Mouse (Mus musculus): ENCODE results near the gene Acad10. TPM values are rescaled to one million over a fixed set of nuclear protein-coding genes. Genes with fewer than 3 reads are reported as not detected.

Acad10 gene
- polyA plus RNA-seq (2017; shearing (Covaris generic)) = 9.9 TPM

GRCm38 (mm10) chr5:121660059-121660896 lies at the start of gene Acad10, which contains the start of gene Brap:
Gene Acad10 (minus strand): TSS chr5:121660514.
Gene Brap (plus strand): TSS chr5:121660563.

GRCm38 (mm10) chr5:121618592-121619513 lies 41.5 kb downstream of the Acad10 start, which contains the start of gene Acad12:
Gene Acad12 (minus strand): TSS chr5:121618938.

GRCm38 (mm10) chr5:121593451-121594401 lies 66.6 kb downstream of the Acad10 start, which contains the start of gene Aldh2:
Gene Aldh2 (minus strand): TSS chr5:121593824.

Other genes with a start within 250 kb of the Acad10 start
- gene Tmem116, start 208.6 kb downstream of the Acad10 start, polyA plus RNA-seq (2017; shearing (Covaris generic)) = 2.4 TPM
- gene Erp29, start 208.0 kb downstream of the Acad10 start, polyA plus RNA-seq (2017; shearing (Covaris generic)) = 46.2 TPM
- not detected for gene Adam1b, start 157.1 kb downstream of the Acad10 start, polyA plus RNA-seq (2017; shearing (Covaris generic))
- gene Adam1a, start 115.0 kb downstream of the Acad10 start, polyA plus RNA-seq (2017; shearing (Covaris generic)) = 0.90 TPM
- gene Gm42878, start 115.0 kb downstream of the Acad10 start, polyA plus RNA-seq (2017; shearing (Covaris generic)) = not detected
- gene Mapkapk5, start 114.6 kb downstream of the Acad10 start, polyA plus RNA-seq (2017; shearing (Covaris generic)) = 73.2 TPM
- gene Aldh2, start 66.7 kb downstream of the Acad10 start, polyA plus RNA-seq (2017; shearing (Covaris generic)) = 43.9 TPM
- 1.5 TPM for gene Acad12, start 41.6 kb downstream of the Acad10 start, polyA plus RNA-seq (2017; shearing (Covaris generic))
- gene Brap, start within 50 bp of the Acad10 start, polyA plus RNA-seq (2017; shearing (Covaris generic)) = 113 TPM
- 70.4 TPM for gene Atxn2, start 50.8 kb upstream of the Acad10 start, polyA plus RNA-seq (2017; shearing (Covaris generic))
- 35.0 TPM for gene Sh2b3, start 177.1 kb upstream of the Acad10 start, polyA plus RNA-seq (2017; shearing (Covaris generic))
- gene Pheta1, start 188.5 kb upstream of the Acad10 start, polyA plus RNA-seq (2017; shearing (Covaris generic)) = 6.8 TPM

Measured in naive thymus-derived CD4-positive, alpha-beta T cell, adult 5 months (primary cell).